Mouse (Mus musculus) embryo, embryonic 9.5 days (tissue): ENCODE results near the gene Lrrc66.

Experiments used
- DNase-seq: peaks from one replicate; pipeline ENCODE4 v3.0.0-alpha.2; 2017; ENCODE audit errors: extremely low spot score

Lrrc66 gene

GRCm38 (mm10) chr5:73632291-73632690, at the start of gene Lrrc66:
Gene Lrrc66 (minus strand): TSS chr5:73632526.
- no peak for DNase-seq

- DNase-seq = no peak
These were observed 44.3 kb upstream of the Lrrc66 start for GRCm38 (mm10) chr5:73676626-73677025.

GRCm38 (mm10) chr5:73675604-73676003, 43.3 kb upstream of the Lrrc66 start:
- DNase-seq = no peak

DNA sequence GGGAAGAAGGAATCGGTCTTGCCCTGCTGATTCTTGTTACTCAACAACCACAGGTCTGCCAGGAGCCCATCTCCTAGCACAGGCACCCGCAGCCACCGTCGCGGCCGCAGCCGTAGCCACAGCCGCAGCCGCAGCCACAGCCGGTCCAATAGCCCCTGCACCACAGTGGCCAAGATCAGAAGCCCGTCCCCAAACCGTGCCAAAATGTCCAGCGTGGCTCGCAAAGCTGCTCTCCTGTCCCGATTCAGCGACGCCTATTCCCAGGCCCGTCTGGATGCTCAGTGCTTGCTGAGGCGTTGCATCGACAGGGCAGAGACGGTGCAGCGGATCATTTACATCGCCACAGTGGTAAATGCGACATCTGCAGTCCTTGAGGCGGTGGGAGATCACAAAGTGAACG, 37.1 kb upstream of the Lrrc66 start:
- DNase-seq = no peak

DNA sequence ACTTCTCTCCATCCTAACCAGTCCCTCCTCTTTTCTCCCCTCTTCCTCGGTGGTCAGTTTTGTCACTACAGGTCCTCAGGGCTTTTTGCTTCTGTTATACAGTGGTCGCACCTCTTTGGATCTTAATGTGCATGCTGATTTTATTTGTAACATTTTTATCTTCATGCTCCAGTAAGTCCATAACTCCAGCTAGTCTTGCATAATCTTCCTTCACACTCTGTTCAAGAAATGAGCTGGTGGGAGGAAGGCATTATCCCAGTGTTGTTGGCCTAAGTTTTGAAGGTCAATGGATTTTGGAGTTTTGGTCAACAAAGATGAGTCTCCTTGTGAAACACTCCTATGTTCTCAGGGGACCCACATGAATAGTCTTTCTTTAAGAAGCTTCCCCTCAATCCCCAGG, 35.6 kb upstream of the Lrrc66 start:
- no peak for DNase-seq

GRCm38 (mm10) chr5:73666695-73667094, 34.4 kb upstream of the Lrrc66 start:
- DNase-seq = no peak

- peak; percentile 45 for DNase-seq
These were observed 19.5 kb upstream of the Lrrc66 start for GRCm38 (mm10) chr5:73651855-73652201.

DNA sequence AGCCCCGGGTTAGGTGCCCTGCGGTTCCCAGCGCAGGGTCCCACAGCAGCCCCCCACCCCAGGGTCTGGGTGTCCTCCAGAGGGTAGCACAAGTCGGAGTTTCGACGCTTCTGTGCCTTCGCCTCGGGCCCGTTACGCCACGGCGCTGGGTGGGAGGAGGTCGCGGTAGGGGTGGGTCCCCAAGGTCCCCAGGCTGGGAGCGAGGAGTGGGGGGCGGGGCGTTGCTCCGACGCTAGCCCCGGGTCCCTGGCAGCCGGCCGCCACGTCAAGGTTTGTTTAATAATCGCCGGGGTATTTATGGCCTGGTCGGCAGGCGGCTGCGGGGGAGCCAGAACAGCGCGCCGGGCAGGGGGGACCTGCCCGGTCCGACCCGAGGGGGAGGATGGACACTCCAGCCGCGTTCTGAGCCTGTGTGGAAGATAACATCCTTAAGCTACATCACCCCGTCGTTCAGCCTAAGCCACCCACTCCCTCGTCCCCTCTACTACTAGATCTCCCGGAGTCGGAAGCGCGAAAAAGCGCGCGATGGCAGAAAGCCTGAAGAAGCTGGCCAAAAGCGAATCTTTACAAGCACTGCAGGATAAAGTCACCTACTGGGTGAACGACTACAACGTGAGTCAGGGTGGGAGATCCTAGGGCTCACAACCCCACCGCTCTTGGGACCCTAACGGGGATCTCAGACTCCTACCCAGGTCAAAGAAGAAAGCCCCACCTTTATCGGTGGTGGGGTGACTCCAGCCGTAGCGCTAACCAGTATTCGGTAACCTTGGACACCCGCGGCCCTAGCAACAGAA, 18.9 kb upstream of the Lrrc66 start, which contains the start of gene Spata18:
TSS of gene Spata18 (plus strand) at position 319 of the 794 bp plus-strand sequence.
- DNase-seq = peak; percentile 47

DNA sequence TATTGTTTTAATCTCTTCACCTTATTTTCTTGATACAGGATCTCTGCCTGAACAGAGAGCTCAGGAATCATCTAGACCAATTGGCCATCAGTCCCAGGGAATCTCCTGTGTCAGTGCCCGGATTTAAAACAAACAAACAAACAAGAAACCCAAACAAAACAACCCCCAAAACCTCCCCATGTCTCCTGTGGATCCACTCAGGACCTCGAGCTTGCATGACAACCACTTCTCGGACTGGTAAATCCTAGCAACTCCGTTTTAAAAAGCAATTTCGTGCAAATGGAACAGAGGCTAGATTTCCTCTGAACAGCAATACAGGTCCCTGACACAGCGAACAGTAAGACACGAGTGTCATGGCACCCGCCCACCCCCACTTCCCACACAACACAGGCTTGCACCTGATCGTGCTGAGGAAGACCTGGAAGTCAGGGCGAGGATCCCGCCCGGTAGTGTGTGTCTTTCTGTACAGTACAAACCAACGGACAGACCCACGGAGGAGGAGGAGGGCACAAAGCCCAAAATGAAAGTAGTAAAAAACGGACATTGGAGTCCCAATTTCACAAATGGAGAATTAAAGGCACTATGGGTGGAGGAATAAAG, 18.1 kb upstream of the Lrrc66 start:
- DNase-seq = no peak

DNA sequence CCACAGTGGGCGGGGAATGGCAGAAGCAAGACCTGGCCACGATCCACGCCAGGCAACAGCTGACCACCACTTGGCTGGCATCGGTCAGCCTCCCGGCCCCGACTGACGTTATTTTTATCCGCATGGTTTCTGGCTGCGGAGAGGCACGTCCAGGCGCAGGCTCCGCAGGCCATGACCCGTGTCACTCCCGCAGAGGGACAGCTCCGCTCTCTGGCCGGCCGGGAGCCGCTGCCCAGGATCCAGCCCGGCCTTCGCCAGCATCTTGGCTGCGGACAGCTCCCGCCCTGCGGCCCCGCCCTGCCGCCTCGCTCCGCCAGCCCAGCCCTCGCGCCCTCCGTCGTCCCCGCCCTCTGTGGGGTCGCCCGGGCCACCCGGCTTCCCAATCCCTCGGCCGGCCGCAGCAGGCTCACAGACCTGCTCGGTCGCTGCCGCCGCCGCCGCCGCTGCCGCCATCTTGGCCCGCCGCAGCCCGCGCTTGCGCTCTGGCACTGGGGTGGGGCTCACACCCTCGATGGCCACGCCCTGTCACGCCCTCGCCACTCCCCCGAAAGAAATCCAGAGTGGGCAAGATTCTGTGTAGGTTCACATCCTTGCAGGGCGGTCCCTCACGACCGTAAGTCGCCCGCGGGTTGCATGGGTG, 15.1 kb upstream of the Lrrc66 start, which contains the start of gene Sgcb:
TSS of gene Sgcb (minus strand) at position 530 of the 640 bp plus-strand sequence.
- DNase-seq = peak; percentile 90

DNA sequence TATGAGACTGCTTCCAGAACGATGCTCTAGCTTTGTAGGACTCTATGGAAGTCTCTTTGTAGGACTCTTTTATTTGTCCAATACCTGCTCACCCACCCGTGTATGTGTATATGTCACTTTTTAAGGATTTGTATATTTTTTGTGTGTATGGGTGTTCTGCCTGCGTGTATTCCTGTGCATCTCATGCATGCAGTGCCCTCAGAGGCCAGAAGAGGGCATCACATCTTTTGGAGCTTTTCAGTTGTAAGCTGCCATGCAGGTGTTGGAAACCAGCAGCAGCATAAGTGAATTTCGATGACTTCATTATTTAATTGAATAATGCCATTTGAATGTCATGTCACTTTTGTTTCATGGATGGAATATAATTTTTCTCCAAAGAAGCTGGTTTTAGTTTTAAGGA, 9.8 kb upstream of the Lrrc66 start:
- DNase-seq = no peak

DNA sequence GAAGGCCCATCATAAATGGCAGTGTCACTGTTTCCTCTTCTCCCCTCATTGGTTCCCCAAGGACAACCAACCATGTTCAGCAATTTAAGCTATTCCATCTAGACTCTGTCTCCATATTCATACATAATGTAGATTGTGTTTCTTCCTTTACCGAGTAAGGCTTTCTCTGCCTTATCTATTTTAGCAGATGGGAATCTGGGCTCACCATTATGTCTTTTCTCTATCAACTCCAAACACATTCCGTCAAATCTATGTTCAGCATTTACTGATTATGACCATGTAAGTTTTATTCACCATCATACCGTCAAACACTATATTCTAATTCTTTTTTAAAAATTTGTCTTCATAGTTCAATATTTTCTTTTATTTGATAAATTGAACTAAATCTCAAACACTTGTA, 8.7 kb upstream of the Lrrc66 start:
- DNase-seq = no peak

DNA sequence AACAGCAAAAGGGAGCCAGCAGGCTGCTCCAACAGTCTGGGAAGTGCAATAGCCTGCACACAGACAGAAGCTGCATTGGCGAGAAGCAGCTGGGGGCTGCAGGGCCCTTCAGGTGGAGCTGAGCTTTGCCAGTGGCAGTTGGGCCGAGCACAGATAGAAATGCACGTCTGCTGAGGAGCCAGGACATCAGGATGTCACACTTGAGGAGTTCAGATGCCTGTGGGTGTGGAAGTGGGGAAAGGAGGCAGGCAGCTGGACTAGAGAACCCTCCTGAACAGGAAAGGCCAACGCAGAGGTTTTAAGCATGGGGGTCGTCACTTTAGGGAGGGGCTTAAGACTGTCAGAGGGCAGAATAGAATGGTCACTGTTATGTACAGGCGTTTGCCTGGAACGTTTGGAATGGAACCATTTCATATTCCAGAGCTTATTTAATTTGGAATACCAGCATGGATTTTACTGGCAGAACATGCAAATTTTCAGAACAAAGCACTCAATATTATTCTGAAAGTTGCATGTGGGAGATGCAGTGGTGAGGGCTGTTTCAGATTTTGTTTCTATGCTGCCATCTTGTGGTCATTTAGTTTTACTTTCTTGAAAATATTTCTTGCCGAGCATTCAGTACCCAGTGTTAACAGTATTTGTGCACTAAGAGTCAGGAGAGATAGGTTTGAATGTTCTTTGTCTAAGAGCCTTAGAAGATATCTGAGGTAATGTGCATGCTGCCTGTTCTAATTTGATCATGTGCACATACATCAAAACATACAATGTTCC, 5.2 kb upstream of the Lrrc66 start:
- DNase-seq = peak; percentile 44

- DNase-seq = peak; percentile 38
These were observed 815 bp upstream of the Lrrc66 start for GRCm38 (mm10) chr5:73633141-73633540.

DNA sequence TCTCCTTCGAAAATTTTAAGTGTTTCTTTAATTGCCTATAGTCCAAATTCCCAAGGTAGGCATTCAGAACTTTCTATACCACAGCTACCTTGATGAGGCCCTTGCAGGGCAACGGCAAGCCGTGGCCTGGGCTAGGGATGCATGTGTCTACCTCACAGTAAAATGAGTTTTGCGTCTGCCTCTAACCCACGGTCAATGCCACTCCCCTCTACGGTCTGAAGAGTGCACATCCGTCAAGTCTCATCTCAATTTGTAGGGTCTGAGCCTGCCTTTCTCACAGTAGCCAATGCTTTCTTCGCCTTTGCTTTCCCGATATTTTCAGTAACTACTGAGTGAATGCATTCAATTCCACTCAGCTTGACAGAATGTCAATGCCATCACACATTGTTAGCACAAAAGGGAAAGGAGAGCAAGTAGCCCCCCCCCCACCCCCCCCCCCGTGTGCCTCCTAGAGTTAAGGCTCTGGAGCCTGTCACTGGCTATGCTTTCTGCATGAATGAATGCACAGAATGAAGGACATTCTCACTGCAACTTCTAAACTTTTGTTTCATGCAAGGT, 1.2 kb downstream of the Lrrc66 start:
- no peak for DNase-seq

- DNase-seq = no peak
These were observed 2.2 kb downstream of the Lrrc66 start for GRCm38 (mm10) chr5:73630141-73630540.

DNA sequence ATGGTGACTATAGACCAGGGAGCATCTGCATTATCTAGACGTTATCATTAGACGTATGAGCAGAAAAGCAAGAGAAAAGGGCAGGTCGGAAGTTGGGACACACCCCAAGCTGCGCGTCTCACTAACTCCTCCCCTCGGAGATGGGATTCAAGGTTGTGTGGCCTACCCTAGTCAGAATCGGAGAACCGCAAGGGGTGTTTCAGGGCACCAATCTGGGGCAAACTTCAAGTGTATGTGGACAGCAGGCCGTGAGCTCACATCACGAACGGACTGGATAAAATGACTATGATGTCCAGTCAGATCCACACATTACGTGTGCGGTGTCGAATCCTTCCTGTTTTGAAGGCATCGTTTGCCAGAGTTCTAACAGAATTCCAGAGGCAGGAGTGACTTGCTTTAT, 4.3 kb downstream of the Lrrc66 start:
- DNase-seq = no peak

DNA sequence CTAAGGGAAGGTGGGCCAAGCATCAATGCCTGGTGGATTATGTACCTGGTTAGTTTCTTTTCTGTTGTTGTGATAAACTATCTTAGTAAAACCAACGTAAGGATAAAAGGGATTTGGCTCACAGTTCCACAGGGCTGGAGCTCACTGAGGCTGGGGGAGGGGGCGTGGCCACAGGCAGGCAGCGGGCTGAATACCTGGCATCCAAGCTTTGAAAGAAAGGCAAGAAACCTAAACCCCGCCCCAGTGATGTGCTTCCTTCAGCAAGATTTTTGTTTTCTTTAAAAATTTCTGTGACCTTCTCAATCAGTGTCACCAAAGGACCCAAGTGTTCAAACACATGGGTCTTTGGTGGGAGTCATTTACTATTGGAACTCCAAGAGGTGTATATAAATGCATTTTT, 4.8 kb downstream of the Lrrc66 start:
- DNase-seq = no peak

DNA sequence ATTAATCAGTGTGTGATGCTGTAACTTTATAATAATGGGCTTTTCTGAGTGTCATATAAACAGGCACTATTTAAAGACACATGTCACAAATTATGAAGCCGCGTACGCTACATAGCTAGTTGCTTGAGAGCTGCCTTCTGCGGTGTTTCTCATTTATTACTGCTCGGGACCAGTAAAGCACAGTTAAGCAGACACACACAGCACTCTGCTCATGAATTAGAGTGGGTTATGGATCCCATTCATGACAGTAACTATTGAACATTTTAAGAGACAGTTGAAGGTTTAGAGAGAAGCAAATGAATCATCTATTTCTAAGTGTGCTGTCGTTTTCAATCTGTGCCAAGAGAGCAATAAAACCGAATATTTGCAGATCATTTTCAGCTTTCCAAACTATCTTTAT, 5.5 kb downstream of the Lrrc66 start:
- no peak for DNase-seq

GRCm38 (mm10) chr5:73625505-73625904, 6.8 kb downstream of the Lrrc66 start:
- no peak for DNase-seq

DNA sequence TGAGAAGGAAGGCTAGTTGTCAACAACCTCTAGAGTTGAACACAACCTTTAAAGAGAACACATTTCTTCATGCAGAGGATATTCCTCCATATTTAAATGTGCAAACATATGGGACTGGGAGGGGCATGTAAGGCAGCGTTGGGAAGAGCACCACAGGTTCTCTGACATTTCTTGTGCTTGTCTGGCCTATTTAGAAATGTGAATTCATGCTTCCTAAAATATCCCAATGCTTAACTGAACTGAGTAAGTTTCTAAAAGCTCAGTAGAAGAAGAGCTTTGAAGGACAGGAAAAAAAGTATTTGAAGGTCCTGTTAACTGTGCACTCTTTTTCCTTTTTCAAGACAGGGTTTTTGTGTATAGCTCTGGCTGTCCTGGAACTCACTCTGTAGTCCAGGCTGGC, 13.4 kb downstream of the Lrrc66 start:
- DNase-seq = no peak

DNA sequence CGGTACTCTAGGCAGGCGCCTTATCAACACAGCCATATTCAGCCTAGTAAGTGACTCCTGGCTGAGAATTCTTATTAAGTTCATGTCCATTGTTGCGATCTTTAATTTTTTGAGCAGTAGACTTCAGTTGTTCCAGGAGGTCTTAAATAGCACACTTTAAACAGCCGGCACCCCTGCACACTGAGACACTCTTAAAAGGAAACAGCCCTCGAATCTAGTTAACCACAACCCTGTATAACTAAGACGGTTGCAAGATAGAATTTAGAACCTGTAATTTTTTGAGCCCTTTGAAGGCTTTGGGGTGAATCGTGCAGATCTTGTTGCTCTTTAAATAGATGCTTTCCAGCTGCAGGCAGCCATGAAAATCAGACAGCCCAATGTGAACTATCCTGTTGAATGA, 17.1 kb downstream of the Lrrc66 start:
- DNase-seq = no peak
